Mouse (Mus musculus): ENCODE measurements at regions not wholly inside any gene's neighbourhood (a gene's known extent, or its start where the extent isn't known, plus 50 kb on each side); places are given as distances from the start of the nearest gene placed in this dataset.

DNA sequence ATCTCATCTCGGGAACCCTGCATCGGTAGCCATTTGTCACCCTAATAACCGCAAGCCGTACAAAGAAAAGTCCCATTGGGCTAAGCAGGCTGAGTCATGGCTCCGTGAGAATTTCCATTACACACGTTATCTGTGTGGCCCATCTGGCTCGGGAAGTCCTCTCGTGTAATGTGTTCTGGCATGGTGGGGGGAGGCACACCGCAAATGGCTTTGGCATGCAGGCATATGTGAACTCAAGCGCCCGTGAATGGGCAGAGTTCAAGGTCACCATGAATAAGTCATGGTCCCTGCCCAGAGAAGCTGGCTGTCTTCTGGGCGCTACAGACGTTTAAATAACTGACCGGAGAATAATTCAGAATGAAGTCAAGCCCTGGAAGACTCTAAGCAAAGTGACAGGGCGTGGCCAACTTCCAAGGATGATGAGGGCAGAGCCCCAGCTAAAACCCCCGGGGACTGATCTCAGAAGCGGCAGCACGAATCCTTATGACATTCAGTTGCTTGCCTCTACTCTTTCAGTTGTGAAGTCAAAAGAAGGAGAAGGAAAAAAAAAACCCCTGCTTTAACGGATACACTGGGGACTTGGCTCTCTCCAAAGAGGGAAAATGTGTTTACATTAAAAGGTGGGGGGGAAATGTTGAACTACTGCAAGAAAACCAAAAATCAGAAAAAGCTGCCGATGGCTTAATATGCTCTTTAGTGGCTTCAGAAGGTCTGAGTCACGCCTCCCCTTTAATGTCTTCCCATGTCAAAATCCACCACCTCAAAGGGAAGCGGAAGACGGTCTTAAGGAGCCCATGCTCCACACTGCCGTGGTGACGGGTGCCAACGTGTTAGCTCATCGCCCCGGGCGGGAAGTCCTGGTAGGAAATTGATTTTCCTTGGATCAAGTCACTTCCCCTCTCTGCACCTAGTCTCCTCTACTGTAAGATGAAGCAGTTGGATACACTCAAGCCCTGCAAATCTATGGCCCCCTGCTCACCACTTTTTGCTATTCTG lies 186.1 kb downstream of the Cdc5l start:
- in situ Hi-C loops (cut with MboI, MseI), result no loop called here

DNA sequence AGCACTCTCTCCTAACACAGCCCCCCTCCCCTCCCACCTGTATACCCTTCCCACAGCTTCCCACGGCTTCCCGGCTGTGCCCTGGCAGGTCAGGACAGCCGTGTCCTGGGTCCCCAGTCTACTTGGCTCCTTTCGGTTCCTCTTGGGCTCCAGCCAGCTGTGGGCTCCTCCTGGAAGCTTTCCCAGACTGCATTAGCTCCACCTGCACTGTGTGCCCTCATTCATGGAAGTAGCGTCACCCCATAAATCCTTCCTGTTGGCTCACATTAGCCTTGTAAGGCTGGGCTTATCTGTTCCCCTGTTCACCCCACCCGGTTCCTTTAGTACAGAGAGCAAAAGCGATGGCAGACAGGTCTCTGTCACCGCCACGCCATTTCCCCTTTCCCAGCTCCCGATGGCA lies 188.7 kb downstream of the Cdc5l start:
- in situ Hi-C loops (cut with MboI, MseI), result no loop called here

DNA sequence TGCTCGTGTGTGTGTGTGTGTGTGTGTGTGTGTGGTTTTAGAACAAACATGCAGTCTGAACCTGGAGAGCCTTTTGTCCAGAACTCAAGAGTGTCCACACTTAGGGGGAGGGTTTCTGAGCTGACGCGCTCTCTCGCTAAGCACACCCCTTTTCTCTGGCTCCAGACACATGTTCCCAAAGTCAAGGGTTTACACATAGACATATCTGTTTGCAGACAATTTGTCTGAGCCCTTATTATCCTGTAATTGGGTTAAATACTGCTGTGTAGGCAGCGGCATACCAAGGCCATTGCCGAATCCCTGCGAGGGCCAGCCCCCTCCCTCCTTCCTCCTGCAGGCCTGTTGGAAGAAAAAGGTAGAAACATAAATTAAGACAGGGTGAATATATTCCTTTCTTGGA lies 190.4 kb downstream of the Cdc5l start:
- in situ Hi-C loops (cut with MboI, MseI), result no loop called here

DNA sequence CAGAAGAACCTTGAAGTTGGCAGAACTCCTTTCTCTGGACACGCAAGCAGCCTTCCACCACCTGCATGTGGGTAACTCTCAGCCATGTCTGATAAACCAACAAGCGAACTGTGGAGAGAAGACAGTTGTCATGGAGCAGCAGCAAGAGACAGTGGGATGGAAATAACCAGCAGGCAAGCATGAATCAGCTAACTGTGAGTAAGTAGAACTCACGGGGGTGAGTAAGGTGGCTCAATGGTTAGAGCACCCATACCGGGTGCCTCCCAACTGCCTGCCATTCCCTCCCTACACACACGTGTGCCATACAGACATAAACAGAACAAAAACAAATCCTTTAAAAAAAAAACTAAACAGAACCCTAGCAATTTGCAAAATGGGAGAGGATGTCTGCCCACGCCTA lies 191.5 kb downstream of the Cdc5l start:
- in situ Hi-C loops (cut with MboI, MseI), result no loop called here

DNA sequence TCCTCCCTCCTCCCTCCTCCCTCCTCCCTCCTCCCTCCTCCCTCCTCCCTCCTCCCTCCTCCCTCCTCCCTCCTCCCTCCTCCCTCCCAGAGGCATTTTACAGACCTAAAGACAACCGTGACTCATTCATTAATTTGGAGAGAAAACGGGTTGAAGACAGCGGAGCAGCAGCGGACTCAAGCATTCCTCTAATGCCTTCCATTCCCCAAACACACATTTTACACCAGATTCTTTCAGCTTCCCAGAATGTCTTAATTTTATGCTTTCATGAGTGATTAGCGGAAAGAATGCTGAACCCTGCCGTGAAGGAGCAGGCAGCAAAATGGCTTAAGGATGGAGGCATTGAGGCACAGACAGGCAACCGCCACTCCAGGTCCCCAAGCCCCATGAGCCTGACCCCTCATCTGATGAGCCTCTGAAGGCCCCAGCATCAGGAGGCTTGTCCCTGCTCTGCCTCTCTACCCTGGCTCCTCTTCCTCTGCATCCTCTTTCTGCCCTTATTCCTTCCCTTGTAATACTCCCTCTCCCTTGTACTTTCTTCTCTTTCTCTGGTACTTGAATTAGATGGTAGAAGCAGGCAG lies 192.5 kb downstream of the Cdc5l start:
- in situ Hi-C loops (cut with MboI, MseI), result no loop called here

DNA sequence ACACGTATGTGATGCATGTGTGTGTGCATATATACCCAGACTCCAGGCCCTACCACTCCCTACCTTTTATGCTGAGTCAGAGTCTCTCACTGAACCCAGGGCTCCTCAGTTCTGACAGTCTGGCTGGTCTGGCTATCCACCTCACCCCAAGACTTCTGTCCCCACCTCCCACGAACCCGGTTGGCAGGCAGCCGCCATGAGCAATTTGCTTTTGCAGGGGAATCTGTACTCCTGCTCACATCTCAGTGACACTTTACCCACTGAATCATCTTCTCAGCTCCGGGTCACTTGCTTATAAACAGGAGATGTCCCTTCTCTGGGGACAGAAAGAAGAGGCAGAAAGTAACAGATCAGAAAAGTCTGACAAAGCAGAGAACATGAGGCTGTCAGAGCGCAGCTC lies 193.0 kb downstream of the Cdc5l start:
- in situ Hi-C loops (cut with MboI, MseI), result no loop called here

DNA sequence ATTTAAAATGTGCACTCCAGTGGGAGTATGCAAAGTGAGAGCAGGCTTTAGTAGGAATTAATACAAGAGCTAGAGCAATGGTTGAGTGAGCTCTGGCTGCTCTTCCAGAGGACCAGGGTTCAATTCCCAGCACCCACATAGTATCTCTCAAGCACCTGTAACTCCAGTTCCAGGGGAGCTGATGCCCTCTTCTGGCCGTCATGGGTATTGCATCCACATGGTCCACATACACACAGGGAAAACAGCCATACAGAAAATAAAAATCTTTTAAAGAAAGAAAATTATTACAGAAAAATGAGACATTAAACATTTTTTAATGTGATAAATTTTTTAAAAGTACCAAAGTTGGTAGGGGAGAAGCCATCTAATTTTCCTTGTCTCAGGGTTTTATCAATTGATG lies 196.3 kb downstream of the Cdc5l start:
- in situ Hi-C loops (cut with MboI, MseI), result loop anchor here in 1 of 2 experiments (10.0 kb wide), 1 partner anchor 492 kb away; no protein-coding TSS in a partner anchor

DNA sequence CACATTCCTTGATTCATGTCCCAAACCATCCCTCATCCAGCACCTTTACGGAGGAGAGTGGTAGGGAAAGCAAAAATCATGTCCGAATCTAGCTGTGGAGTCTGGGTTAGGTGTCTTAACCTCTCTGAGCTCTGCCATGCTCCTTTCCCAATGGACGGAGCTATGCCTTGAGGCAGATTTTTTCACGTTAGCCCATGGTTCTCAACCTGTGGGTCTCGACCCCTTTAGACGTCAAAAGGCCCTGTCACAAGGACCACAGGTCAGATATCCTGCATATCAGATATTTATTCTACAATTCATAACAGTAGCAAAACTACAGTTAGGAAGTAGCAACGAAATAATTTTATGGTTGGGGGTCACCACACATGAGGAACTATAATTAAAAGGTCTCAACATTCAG lies 198.1 kb downstream of the Cdc5l start:
- in situ Hi-C loops (cut with MboI, MseI), result loop anchor here in 1 of 2 experiments (10.0 kb wide), 1 partner anchor 491 kb away; no protein-coding TSS in a partner anchor

DNA sequence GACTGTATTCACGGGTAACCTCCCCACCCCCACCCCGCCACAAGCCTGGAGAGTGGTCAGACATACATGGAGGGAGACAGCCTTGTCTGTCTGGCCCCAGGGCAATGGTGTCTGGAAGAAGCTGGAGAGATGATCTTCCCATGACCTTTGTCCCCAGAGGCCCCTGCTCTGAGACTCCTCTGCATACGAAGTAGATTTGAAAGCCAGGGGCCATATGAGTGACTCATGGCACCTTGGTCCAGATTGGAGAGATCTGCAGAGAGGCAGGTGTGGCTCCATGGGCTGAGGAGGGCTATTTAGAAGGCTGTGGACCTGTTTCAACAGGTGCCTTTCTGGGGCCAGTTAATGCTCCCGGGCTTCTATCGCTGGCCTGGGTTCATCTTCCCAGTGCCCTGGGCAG lies 200.7 kb downstream of the Cdc5l start:
- in situ Hi-C loops (cut with MboI, MseI), result loop anchor here in 1 of 2 experiments (10.0 kb wide), 1 partner anchor 488 kb away; no protein-coding TSS in a partner anchor

DNA sequence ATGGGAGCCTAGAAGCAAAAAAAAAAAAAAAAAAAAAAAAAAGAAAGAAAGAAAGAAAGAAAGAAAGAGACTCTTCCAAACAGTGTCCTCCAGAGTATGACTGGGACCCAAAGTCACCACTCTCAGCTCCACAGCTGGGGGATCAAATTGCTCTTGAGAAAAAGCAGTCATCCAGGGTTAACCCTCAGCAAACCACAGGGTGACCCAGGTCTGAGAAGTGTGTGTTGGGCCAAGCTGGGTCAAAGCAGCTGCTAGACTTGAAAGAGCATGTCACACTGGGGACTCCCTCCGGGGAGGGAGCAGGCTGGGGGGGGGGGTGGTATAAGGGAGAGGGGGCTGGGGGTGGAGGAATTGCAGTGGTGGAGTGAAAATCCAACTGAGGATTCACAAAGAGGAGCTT lies 206.3 kb downstream of the Cdc5l start:
- in situ Hi-C loops (cut with MboI, MseI), result no loop called here

DNA sequence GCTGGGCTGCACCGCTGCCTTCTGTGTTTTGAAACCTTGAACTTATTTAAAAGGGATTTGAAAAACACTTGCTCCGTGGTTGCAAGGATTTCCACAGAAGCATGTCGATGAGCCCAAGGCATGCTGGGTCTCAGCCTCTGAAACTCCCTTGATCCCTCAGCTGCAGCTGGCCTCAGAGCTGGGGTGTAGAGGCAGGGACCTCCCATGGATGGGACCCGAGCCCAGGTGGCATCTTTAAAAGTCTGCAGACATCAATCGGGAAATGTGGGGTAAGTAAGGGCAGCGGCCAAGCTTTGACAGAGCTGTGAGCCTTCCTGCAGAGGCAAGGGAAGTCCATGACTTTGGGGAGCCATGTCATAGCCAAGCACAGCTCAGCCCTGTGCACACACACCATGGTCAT lies 207.1 kb downstream of the Cdc5l start:
- in situ Hi-C loops (cut with MboI, MseI), result no loop called here

DNA sequence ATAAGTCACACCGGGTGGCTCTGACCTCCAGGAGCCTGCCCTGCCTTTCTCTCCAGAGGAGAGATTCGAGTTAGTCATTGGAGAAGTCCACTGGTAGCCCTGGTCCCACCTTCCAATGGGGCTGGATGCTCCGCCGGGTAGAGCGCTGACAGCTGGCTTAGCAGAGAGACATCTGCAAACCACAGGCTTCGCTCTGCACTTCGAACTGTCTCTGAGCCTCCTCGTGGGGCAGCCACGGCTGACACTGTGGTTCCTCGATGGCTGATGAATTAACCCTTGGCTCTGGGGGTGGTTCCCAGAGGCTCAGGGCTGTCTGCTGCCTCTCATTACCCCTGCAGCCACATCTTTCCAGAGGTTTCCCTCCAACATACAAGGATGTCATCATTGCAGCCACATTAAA lies 211.9 kb downstream of the Cdc5l start:
- in situ Hi-C loops (cut with MboI, MseI), result no loop called here

DNA sequence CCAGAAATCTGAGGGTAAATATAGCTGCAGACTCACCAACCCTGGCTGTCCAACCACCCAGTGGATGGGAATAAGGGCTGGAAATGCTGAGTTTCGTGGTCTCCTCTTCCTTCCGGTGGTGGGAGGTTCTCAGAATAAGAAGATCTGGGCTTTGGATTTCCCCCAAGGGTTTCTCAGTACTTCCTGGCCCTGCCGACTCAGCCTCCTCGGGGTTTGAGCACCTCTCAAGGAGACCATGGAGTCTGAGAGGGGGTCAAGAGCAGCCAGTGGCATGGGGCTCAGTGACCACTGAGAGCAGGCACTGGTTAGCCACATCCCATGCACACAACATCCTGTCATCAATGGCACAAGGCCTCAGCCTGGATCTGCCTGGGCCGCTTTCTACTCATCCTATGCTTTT lies 216.4 kb downstream of the Cdc5l start:
- in situ Hi-C loops (cut with MboI, MseI), result no loop called here

DNA sequence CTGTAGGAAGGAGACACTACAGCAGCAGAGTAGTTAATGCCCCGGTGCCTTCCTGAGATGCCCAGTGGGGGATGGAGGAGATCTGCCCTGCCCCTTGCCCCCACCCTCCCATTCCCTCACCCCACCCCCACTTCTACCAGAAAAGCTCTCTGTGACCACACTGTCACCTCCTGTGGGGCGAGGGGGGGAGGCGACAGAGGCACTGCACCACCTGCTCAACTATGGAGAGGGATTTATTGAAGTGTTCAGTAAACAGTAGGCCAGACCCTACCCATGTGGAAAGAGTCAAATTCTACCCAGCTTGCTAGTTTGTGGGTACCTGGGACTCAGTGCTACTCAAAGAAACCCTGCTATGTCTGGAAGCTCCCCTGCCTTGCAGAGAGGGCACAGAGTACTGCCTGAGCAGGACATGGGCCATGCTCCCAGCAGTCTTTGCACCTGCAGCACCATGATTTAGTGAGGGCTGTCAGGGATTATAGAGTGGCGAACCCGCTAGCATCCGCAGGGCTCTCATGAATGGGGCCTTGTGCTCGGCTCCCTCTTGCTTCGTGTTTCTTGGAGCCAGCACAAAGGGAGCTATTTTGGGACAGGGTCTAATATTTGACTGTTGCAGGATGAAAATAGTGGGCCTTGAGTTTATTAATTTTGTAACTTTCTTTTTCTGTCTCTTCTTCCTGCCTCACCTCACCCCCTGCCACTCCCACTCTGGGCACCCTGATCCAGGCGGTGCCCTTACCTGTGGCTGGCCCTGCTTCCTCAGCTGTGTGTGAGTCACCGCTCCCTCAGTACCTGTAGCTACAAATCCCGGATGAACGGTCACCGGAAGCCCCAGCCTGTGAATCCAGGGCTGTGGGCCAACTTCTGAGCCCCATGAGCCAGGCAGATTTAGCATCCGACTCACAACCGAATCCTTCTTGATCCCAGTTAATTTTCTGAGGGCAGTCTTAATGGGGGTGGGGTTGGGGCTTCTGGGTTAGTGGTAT lies 218.2 kb downstream of the Cdc5l start:
- in situ Hi-C loops (cut with MboI, MseI), result no loop called here

DNA sequence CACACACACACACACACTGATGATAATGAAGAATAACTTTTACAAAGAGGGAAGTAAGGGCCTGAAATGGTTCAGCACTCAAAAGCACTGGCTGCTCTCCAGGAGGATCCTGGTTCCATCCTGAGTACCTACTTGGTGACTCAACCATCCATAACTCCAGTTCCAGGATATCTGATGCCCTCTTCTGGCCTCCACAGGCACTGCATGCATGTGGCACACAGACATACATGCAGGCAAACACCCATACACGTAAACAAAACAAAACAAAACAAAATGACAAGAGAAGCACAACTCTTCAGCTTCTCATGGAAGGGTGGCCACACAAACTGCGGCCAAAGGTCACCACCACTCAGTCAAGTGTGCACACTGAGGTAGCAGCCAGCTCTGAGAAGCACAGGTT lies 222.6 kb downstream of the Cdc5l start:
- in situ Hi-C loops (cut with MboI, MseI), result no loop called here

DNA sequence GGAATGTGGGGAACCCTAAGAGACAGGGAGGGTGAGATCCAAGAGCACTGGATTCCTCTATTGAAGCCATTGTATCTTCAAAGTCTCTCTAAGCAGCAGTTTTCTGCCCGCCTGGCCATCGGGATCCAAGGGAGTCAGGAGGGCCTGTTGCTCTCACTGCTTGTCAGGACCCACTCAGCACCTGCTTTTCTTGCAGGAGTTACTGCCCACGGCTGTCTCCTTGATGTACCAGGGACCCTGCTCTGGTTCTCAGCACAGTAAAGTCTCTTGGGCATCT lies 224.2 kb downstream of the Cdc5l start:
- in situ Hi-C loops (cut with MboI, MseI), result no loop called here

DNA sequence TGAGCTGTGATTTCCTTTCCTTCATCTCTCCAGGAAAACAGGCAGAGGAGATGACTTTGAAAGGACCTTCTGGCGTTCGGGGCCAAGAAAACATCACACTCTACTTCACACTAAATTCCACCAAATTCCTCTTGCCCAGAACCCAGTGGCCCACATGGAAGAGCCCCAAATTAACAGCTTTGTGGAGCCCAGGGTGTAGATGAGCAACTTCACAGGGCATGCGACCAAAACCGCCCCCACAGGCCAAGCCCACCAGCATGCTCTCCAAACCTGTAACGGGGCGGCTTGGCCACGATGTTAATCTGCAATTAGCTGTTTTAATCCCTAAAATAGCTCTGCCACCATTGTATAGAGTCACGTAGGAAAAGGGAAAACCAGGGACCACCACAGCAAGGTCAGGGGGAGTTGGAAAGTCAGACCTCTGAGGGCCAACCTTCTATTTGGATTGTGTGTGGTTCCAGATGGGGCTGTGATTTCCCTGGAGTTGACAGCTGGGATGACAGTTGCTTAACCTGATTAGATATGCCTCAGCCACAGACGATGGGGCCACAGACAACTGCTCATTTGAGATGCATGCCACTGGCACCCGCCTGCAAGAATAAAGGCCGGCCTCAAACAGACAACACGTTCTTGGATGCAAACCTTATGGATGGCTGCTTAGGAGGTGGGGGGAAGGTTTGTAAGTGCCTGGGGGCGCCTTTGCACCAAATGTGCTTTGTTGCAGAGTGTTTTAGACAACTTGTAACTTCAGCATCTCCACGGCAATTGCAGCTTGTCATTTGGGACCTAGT lies 224.7 kb downstream of the Cdc5l start:
- in situ Hi-C loops (cut with MboI, MseI), result no loop called here

DNA sequence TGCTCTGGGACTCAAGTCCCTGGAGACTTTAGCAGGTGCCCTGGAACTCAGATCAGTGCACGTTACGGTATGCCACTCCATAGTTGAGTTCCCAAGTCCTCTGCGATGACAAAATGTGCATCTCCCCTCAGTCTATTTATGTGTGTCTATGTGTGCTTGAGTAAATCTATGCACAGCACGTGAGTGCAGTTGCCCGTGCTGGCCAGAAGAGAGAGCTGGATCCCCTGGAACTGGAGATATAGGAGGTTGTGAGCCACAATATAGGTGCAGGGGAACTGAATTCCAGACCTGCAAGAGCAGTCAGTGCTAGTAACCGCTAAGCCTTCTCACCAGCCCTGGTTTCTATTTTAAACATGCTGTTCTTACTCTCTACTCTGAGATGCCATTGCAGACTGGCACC lies 237.8 kb downstream of the Cdc5l start:
- in situ Hi-C loops (cut with MboI, MseI), result no loop called here

DNA sequence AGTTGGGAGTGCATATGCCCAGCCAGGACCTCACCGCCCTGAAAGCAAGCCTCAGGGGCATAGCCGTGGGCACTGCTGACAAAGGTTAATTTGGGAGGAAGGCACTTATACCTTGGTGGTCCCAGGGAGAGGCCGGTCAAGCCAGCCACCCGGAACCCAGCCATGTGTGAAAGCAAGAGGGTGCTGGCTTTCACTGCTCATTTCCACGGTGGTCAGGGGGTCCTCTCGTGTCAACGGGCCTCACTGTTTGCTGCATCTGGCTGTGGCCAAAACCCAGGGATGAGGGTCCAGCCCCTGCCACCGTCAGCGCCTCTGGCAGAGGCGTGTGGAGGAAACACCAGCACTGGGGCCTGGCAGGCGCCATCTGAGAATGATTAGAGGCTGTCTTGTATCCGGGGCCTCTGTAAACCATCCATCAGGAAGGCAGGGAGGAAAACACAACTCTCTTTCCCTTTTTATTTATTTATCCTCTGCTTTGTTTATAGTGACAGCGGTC lies 238.7 kb downstream of the Cdc5l start:
- in situ Hi-C loops (cut with MboI, MseI), result no loop called here

DNA sequence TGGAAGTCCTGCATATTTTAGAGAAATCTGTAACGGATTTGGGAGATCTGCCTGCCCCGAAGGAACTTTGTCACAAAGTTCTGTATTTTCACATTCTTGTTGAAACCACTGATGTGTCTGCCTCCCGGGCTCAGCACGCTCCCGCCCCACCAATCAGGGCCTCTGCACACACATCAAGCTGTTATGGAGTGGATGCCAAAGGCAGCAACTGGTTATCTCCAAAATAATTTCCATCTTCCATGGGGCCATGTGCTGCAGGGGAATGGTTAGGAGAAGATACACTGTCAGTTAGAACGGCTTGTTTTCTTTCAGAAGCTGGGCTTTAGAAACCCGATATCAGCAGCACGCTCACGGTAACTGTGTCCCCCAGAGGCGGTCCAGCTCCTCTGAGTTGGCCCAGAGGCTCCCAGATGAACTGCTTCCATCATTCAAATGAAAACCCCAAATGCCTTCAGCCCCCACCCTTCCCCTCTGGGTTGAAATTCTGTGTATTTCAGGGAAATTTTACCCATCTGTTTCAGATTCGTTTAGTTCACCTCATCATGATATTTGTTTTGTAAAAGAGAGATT lies 240.0 kb downstream of the Cdc5l start:
- in situ Hi-C loops (cut with MboI, MseI), result no loop called here

DNA sequence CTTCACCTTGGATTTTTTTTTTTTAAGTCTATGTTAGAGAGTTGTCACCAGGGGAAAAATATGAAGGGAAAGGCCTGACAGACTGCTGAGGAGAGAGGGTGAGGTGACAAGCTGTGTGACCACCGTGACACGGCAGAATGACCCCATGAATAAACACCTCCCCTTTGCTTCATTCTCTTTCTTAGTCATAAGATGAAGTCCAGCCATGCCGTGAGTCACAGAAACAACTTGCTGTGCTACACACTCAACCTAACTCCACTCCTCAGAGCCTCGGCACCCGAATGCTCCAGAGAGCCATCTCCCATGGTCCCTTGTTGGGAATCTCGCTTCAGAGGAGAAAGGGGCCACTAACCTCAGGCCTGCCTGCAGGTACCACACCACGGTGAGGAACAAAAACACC lies 246.1 kb downstream of the Cdc5l start:
- in situ Hi-C loops (cut with MboI, MseI), result no loop called here
